Mouse (Mus musculus): ENCODE data around the gene Ttf1. TPM values are rescaled to one million over a fixed set of nuclear protein-coding genes. Genes with fewer than 3 reads are reported as not detected.
"Not testable (repeated sequence)": the region's sequence is repeated elsewhere in the genome, so short reads cannot be mapped to it uniquely, and the experiment has no call there.

Ttf1 gene
- polyA plus RNA-seq, 1 experiment from 2014 or later: 6.0 TPM

GRCm38 (mm10) chr2:29076226-29076625, 16.2 kb downstream of the Ttf1 start:
- no peaks in the 10 kb centered on the region for H3K27me3 ChIP-seq (replicated peaks; ENCODE audit: control insufficient read depth, insufficient read depth, low read length)
- no peak overlapping the region for H3K27ac ChIP-seq (ENCODE audit: low read depth, low read length)
- H3K4me1 ChIP-seq (ENCODE audit: control insufficient read depth, insufficient read depth, low read length): no peaks in the 10 kb centered on the region
- 78% methylated on average over 2 of the region's 2 CpGs for whole genome bisulfite sequencing
- H3K36me3 ChIP-seq (ENCODE audit: control insufficient read depth, insufficient read depth, low read length): peaks cover 86% of the 10 kb centered on the region
- H3K4me2 ChIP-seq (ENCODE audit: low read length): no peak overlapping the region
- ATAC-seq (no peak), DNase-seq (ENCODE audit: low spot score) (no peak)
- H3K9me3 ChIP-seq (replicated peaks; ENCODE audit: control insufficient read depth, low read length): no peaks in the 10 kb centered on the region
- no peak overlapping the region for H3K9ac ChIP-seq (ENCODE audit: low read length)
- no peak overlapping the region for H3K4me3 ChIP-seq (ENCODE audit: low read depth, low read length)

GRCm38 (mm10) chr2:29081965-29082364, 21.9 kb downstream of the Ttf1 start:
- WGBS: 82% methylated on average over 3 of the region's 3 CpGs
- Histone ChIP-seq H3K4me2 (ENCODE audit: low read length) (no peak overlapping the region), H3K27me3 (replicated peaks; ENCODE audit: control insufficient read depth, insufficient read depth, low read length) (no peaks in the 10 kb centered on the region), H3K9me3 (replicated peaks; ENCODE audit: control insufficient read depth, low read length) (no peaks in the 10 kb centered on the region), H3K4me1 (ENCODE audit: control insufficient read depth, insufficient read depth, low read length) (no peaks in the 10 kb centered on the region), H3K9ac (ENCODE audit: low read length) (no peak overlapping the region), H3K36me3 (ENCODE audit: control insufficient read depth, insufficient read depth, low read length) (peaks cover 85% of the 10 kb centered on the region), H3K4me3 (ENCODE audit: low read depth, low read length) (no peak overlapping the region), H3K27ac (ENCODE audit: low read depth, low read length) (no peak overlapping the region)
- DNase-seq (ENCODE audit: low spot score) (no peak), ATAC-seq (no peak)

GRCm38 (mm10) chr2:29086026-29086425, 26.0 kb downstream of the Ttf1 start:
- H3K36me3 ChIP-seq (ENCODE audit: control insufficient read depth, insufficient read depth, low read length): peaks cover 58% of the 10 kb centered on the region
- 98% methylated on average over 7 of the region's 7 CpGs for WGBS
- H3K27me3 ChIP-seq (replicated peaks; ENCODE audit: control insufficient read depth, insufficient read depth, low read length): no peaks in the 10 kb centered on the region

GRCm38 (mm10) chr2:29089276-29089675, 29.2 kb downstream of the Ttf1 start:
- not testable (repeated sequence) for DNase-seq (ENCODE audit: low spot score); H3K27ac ChIP-seq (ENCODE audit: low read depth, low read length); H3K4me1 ChIP-seq (ENCODE audit: control insufficient read depth, insufficient read depth, low read length); H3K4me3 ChIP-seq (ENCODE audit: low read depth, low read length); ATAC-seq; H3K4me2 ChIP-seq (ENCODE audit: low read length); H3K9me3 ChIP-seq (replicated peaks; ENCODE audit: control insufficient read depth, low read length); H3K9ac ChIP-seq (ENCODE audit: low read length); H3K27me3 ChIP-seq (replicated peaks; ENCODE audit: control insufficient read depth, insufficient read depth, low read length)
- peaks cover 28% of the 10 kb centered on the region for H3K36me3 ChIP-seq (ENCODE audit: control insufficient read depth, insufficient read depth, low read length)
- 88% methylated on average over 6 of the region's 6 CpGs for WGBS

More at GRCm38 (mm10) chr2:29086026-29086425, 26.0 kb downstream of the Ttf1 start:
- DNase-seq (ENCODE audit: low spot score) (no peak), ATAC-seq (no peak)
- no peak overlapping the region for H3K9ac ChIP-seq (ENCODE audit: low read length)
- H3K4me3 ChIP-seq (ENCODE audit: low read depth, low read length): no peak overlapping the region
- H3K4me2 ChIP-seq (ENCODE audit: low read length): no peak overlapping the region
- no peaks in the 10 kb centered on the region for H3K4me1 ChIP-seq (ENCODE audit: control insufficient read depth, insufficient read depth, low read length)
- H3K9me3 ChIP-seq (replicated peaks; ENCODE audit: control insufficient read depth, low read length): no peaks in the 10 kb centered on the region
- no peak overlapping the region for H3K27ac ChIP-seq (ENCODE audit: low read depth, low read length)

- H3K4me2 ChIP-seq (ENCODE audit: low read length): no peak overlapping the region
- H3K36me3 ChIP-seq (ENCODE audit: control insufficient read depth, insufficient read depth, low read length): no peaks in the 10 kb centered on the region
- no peak for DNase-seq (ENCODE audit: low spot score)
- no peak for ATAC-seq
- no peaks in the 10 kb centered on the region for H3K27me3 ChIP-seq (replicated peaks; ENCODE audit: control insufficient read depth, insufficient read depth, low read length)
- no peak overlapping the region for H3K9ac ChIP-seq (ENCODE audit: low read length)
- H3K9me3 ChIP-seq (replicated peaks; ENCODE audit: control insufficient read depth, low read length): no peaks in the 10 kb centered on the region
- no peak overlapping the region for H3K27ac ChIP-seq (ENCODE audit: low read depth, low read length)
- WGBS: 93% methylated on average over 8 of the region's 8 CpGs
- H3K4me3 ChIP-seq (ENCODE audit: low read depth, low read length): no peak overlapping the region
- H3K4me1 ChIP-seq (ENCODE audit: control insufficient read depth, insufficient read depth, low read length): no peaks in the 10 kb centered on the region
Observed at GRCm38 (mm10) chr2:29095674-29096073, 35.6 kb downstream of the Ttf1 start.

GRCm38 (mm10) chr2:29096751-29097150, 36.7 kb downstream of the Ttf1 start:
- Histone ChIP-seq H3K4me1 (ENCODE audit: control insufficient read depth, insufficient read depth, low read length) (no peaks in the 10 kb centered on the region), H3K27ac (ENCODE audit: low read depth, low read length) (no peak overlapping the region), H3K9me3 (replicated peaks; ENCODE audit: control insufficient read depth, low read length) (no peaks in the 10 kb centered on the region), H3K36me3 (ENCODE audit: control insufficient read depth, insufficient read depth, low read length) (no peaks in the 10 kb centered on the region), H3K4me2 (ENCODE audit: low read length) (no peak overlapping the region), H3K4me3 (ENCODE audit: low read depth, low read length) (no peak overlapping the region), H3K27me3 (replicated peaks; ENCODE audit: control insufficient read depth, insufficient read depth, low read length) (no peaks in the 10 kb centered on the region), H3K9ac (ENCODE audit: low read length) (no peak overlapping the region)
- DNase-seq (ENCODE audit: low spot score) (no peak), ATAC-seq (no peak)
- 46% methylated on average over 4 of the region's 4 CpGs for WGBS

GRCm38 (mm10) chr2:29097465-29097864, 37.4 kb downstream of the Ttf1 start:
- no peaks in the 10 kb centered on the region for H3K9me3 ChIP-seq (replicated peaks; ENCODE audit: control insufficient read depth, low read length)
- no peaks in the 10 kb centered on the region for H3K36me3 ChIP-seq (ENCODE audit: control insufficient read depth, insufficient read depth, low read length)
- no peak overlapping the region for H3K27ac ChIP-seq (ENCODE audit: low read depth, low read length)
- H3K27me3 ChIP-seq (replicated peaks; ENCODE audit: control insufficient read depth, insufficient read depth, low read length): no peaks in the 10 kb centered on the region
- H3K9ac ChIP-seq (ENCODE audit: low read length): no peak overlapping the region
- ATAC-seq (no peak), DNase-seq (ENCODE audit: low spot score) (no peak)
- no peaks in the 10 kb centered on the region for H3K4me1 ChIP-seq (ENCODE audit: control insufficient read depth, insufficient read depth, low read length)
- no peak overlapping the region for H3K4me3 ChIP-seq (ENCODE audit: low read depth, low read length)
- 84% methylated on average over 3 of the region's 3 CpGs for WGBS
- H3K4me2 ChIP-seq (ENCODE audit: low read length): no peak overlapping the region

GRCm38 (mm10) chr2:29097955-29098354, 37.9 kb downstream of the Ttf1 start:
- ATAC-seq: not testable (repeated sequence)

GRCm38 (mm10) chr2:29098786-29099185, 38.7 kb downstream of the Ttf1 start:
- ATAC-seq: no peak
- 82% methylated on average over 8 of the region's 8 CpGs for WGBS
- Histone ChIP-seq H3K4me3 (ENCODE audit: low read depth, low read length) (no peak overlapping the region), H3K9ac (ENCODE audit: low read length) (no peak overlapping the region), H3K27me3 (replicated peaks; ENCODE audit: control insufficient read depth, insufficient read depth, low read length) (no peaks in the 10 kb centered on the region), H3K36me3 (ENCODE audit: control insufficient read depth, insufficient read depth, low read length) (no peaks in the 10 kb centered on the region), H3K9me3 (replicated peaks; ENCODE audit: control insufficient read depth, low read length) (no peaks in the 10 kb centered on the region), H3K4me2 (ENCODE audit: low read length) (no peak overlapping the region), H3K27ac (ENCODE audit: low read depth, low read length) (no peak overlapping the region), H3K4me1 (ENCODE audit: control insufficient read depth, insufficient read depth, low read length) (no peaks in the 10 kb centered on the region)
- DNase-seq (ENCODE audit: low spot score): no peak

More at GRCm38 (mm10) chr2:29097955-29098354, 37.9 kb downstream of the Ttf1 start:
- H3K4me1 ChIP-seq (ENCODE audit: control insufficient read depth, insufficient read depth, low read length); H3K27me3 ChIP-seq (replicated peaks; ENCODE audit: control insufficient read depth, insufficient read depth, low read length); H3K4me3 ChIP-seq (ENCODE audit: low read depth, low read length); H3K9me3 ChIP-seq (replicated peaks; ENCODE audit: control insufficient read depth, low read length); H3K4me2 ChIP-seq (ENCODE audit: low read length); DNase-seq (ENCODE audit: low spot score); H3K9ac ChIP-seq (ENCODE audit: low read length); H3K36me3 ChIP-seq (ENCODE audit: control insufficient read depth, insufficient read depth, low read length); H3K27ac ChIP-seq (ENCODE audit: low read depth, low read length): not testable (repeated sequence)
- 93% methylated on average over 5 of the region's 5 CpGs for WGBS

Measured in forebrain, embryonic 14.5 days (tissue).